Mouse (Mus musculus) T-cell, adult 2 months (primary cell): ENCODE measurements around the gene Nrde2.
A peak's percentile ranks its signal among the peaks of the same experiment; 100 is the strongest.

Source experiments
- DNase-seq: peaks from one replicate; pipeline ENCODE4 v3.0.0; 2022; ENCODE audit warnings: low spot score

Nrde2 gene

DNA sequence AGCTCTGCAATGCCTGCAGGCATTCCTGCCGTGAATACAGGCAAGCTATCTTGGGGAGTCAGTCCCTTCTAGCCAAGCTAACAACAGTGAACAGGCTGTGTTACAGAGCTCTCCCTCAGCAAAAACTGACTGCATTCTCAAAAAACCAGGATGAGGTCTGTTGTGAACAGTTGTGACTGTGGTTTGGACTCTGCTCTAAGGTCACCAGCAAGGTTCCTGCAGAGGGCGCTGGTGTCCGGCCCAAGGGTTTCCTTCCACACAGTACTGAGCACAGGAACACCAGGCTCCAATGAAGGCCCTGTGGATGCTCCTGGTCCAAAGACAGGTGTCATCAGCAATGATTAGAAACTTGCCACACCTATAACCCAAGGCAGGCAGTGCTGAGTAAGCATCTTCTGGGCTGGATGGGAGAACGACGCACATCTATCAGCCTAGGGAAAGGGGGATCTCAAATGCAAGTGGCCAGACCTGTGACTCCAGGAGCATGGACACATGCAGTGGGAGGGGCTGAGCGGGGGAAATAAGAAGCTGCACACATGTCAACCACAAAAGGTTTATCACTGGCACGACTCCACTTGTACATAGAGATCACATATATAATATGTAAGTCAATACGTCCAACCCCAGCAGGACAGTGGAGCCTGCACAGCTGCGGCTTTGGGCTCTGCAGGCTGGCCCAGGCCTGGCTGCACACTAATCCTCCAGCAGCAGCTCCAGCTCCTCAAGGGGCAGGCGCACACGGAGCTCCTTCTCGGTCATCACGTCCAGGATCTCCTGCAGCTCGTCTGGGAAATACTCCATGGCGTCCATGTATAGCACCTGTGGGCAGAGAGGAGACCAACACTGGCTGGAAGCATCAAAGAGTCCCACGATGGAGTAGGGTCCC lies 34.3 kb downstream of the Nrde2 start:
- no peak for DNase-seq

DNA sequence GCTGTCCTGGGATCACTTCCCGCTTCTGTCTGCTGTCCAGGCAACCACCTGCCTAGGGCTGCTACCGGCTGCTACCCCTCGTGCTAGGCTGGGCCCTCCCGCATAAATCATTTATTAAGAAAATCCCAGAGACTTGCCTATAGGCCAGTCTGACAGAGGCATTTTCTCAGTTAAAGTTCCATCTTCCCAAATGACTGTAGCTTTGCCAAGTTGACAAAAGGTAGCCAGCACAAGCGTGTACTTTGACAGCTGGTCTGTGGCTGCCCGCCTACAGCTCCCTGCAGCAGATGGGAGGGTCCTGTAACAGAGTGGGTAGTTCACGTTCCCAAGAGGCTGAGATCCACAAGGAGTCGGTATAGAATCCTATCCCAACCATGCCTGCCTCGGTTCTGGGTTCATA lies 36.0 kb downstream of the Nrde2 start:
- DNase-seq, result no peak

DNA sequence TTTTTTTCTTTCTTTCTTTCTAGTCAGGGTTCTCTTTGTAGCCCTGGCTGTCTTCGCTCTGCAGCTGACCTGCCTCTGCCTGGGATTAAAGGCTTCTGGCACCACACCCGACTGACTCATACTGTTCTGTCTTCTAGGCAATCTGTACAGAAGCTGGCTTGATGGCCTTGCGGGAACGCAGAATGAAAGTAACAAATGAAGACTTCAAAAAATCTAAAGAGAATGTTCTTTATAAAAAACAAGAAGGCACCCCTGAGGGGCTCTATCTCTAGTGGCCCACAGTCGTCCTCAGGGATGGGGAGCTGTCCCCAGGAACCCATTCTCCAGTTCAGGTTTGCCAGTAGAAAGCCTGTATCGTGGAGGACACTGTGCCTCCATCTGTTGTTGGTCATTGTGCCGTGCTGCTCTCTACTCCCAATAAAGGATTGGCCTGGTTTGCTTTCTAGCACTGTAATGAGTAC lies 36.5 kb downstream of the Nrde2 start:
- DNase-seq, result no peak

DNA sequence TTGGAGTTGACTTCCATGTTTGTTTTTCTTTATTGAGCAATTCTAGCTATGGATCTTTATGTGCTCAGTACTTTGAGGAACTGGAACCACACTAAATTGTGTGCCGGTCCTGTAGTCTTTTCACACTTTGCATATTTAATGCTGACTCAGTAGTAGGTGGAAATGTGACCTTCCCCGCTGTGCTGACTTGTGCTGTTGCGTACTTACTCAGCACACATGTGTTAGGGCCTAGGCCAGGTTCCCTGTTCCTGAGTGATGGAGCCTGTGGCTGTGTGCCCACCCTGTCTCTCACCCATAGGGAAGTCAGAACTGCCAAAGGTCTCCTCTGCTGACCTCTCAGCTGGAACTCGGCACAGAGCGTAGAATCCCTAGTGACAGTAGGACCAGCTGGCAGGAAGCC lies 43.5 kb downstream of the Nrde2 start:
- DNase-seq, result no peak

DNA sequence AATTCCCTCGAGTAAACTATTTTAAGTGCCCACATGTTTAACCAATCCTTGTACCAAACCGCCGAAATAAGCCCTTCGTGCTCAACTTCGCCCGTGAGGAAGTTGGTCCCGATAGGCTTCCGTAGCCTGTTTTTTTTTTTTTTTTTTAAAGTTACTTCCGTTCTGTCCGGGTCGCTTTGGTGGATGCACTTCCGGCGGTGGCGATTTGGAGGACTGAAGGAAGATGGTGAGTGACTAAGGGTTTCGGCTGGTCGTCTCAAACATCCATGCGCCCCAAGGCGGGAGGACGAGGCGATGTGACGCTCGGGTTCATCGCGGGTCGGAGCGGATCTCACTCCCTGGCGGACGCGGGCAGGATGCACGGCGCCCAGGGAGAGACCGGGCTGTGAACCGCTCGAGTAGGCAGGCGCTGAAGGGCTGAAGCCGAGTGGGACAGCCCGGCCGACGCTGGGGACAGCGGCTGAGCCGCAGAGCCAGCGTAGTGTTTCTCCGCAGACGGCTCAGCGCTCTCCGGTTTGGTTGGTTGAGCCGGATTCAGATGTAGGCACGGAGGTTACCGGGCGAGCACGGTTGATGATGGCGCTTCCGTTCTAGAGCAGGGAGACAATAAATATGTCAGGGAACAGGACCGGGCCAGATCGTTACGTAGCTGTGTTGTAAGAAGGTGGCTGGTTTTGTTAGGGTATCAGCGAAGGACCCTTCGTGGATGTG lies 49.3 kb downstream of the Nrde2 start, which contains the start of gene Psmc1:
Gene Psmc1 (plus strand): TSS at position 169 of the 711 bp plus-strand sequence.
- peak; percentile 81 for DNase-seq

DNA sequence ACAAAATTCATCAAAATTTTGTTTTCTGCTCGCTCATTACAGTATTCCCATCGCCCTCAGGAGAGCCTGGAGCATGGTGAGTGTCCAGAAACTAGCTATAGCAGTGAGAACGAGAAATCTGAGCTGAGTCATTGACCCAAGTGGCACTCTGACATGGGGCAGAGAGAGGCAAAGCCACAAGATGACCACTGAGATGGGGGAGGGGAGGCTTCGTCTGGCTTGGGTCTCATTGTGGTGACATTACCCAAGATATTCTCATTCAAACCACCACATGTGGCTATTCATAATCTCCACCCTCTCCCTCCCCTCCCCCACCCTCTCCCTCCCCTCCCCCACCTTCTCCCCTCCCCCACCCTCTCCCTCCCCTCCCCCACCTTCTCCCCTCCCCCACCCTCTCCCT lies 52.0 kb downstream of the Nrde2 start:
- DNase-seq, result no peak

DNA sequence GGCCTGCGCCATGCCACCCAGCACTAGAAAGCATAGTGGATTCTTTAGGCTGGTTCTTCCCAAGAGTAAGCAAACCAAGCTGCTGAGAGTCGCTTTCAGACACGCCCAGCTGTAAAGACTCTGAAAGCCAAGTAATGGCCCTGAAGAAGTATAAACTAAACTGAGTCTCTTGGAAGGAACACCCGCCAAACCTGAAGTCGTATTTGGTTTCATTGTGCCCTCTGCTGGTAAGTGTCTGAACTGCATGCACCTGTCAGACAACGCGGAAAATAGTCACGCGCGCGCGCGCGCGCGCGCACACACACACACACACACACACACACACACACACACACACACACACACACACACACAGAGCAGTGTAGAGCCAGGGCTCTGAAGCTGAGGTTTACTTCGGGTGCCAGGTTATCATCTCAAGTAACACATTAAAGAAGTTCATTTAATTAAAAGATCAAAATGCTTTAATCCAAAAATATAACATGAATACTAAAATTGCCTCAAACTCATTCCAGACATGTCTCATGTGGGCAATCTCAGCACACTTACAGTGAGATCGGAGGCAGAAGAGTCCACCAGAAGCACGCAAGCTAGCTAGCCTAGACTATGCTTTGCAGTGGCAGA lies 53.1 kb downstream of the Nrde2 start:
- peak; percentile 73 for DNase-seq

DNA sequence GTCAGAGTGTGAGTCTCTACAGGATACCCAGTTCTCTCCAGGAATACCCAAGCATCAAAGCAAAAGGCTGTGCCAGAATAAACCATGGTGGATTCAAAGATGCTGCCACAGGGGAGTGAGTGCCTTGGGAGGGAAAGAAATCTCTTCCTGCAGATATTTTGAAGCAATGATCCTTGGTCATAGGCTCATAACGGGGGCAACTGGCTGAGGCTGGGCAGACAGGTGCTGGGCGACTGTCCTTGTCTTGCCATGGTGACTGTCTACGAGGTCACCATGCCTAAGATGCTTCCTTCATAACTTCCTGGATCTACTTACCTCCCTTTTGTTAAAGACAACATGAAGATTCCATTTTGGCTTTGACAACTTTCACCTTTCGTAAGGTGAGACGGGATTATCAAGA lies 54.9 kb downstream of the Nrde2 start:
- no peak for DNase-seq

DNA sequence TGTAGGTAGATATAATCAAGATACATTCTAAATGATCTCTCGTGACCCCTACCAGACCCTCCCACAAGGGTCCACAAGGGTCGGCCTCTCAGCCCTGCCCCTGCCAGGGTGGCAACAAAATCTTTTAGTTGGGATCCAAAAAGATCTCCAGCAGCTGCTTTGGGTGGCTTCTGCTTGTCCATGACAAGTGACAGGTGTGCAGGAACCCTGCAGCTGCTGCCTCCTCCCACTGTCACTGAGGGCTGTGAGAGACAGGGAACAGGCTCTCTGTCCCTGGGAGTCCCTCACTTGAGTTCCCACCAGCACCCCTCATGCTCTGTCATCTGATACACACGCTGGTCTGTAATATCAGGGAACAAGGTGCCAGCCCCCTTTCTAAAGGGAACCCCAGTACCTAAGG lies 57.8 kb downstream of the Nrde2 start:
- no peak for DNase-seq

DNA sequence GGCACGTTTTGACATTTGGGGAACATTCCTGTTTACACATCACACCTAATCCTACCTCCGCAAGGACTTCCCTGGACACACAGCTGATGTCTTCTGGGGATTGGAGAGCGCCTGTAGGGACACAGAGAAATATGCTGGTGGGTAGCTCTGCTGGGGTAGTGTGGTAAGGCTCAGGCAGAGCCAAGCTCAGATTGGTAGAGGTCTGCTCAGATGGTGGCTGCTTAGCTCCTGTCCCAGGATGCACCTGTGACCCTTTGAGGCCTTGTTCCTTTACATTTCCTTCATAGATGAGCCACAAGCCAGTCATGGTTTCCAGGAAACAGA lies 58.8 kb downstream of the Nrde2 start:
- no peak for DNase-seq

DNA sequence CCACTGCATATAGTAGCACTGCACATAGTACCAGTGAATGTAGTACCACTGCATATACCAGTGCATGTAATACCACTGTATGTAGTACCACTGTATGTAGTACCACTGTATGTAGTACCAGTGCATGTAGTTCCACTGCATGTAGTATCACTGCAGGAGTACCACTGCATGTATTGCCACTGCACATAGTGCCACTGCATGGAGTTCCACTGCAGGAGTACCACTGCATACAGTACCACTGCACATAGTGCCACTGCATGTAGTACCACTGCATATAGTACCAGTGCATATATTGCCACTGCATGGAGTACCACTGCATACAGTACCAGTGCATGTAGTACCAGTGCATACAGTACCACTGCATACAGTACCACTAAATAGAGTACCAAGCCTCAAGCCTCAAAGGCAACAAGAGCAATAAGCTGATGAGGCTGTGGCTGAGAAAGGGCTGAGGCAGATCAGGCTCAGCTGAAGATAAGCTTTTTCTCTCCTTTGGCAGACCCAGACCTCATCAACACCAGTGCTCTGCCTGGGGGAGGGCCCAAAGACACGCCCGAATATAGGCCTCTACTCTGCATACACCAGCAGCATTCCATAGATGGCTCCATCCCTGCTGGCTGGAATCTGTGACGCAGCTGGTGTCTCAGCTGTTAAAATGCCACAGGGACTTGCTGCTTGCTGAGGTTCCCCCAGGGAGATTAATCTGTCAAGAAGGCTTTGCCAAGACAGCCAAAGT lies 59.3 kb downstream of the Nrde2 start:
- DNase-seq, result no peak

DNA sequence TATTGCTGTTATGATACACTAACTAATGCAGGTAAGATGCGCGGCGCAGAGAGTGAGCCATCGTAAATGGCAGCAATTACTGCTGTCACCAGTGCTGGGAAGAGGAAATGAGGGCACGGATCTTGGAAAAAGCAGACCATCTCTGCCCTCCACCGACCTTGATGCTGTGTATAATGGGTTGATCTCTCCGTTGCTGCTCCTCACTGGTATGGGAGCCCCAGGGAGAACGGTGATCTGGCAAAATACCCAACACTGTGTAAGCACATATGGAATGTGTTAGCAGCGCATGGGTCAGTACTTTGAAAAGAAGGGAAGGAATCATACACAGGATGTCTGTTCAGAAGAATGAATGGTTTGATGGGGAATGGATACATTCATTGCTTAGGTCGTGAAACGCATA lies 66.4 kb downstream of the Nrde2 start:
- no peak for DNase-seq

DNA sequence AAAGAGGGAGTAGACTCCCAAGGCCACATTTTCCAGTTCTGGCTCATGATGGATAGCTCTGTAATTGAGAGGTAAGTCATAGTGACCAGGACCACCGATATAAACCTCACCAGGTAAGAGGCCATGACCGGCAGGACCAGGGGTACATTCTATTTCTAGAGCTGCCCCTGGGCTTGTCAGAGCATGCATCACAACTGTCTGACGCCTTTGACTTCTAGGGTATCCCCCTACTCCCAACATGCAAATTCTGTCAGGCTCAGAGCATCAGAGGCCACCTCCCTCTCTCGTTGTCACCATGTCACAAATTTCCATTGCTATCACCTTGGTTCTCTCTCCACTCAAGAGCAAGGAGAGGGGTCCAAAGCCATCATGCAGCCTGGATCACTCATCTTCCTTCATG lies 68.7 kb downstream of the Nrde2 start:
- DNase-seq, result no peak

DNA sequence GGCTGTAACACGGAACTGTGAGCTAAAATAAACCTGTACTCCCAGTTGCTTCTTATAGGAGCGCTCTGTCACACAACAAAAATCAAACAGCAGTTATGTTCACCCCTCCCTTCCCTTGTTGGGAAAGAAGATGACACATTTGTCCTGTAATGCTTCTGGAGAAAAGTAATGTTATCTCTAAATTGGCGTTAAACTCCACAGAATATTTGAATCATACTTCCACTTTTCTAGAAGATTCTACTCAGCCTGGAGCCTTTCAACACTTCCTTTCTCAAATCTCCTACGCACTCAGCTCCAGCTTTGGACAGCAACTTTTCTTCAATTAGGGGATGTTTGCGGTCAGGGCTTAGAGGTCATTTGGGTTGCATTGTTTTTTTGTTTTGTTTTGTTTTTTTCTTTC lies 70.2 kb downstream of the Nrde2 start:
- DNase-seq, result no peak

DNA sequence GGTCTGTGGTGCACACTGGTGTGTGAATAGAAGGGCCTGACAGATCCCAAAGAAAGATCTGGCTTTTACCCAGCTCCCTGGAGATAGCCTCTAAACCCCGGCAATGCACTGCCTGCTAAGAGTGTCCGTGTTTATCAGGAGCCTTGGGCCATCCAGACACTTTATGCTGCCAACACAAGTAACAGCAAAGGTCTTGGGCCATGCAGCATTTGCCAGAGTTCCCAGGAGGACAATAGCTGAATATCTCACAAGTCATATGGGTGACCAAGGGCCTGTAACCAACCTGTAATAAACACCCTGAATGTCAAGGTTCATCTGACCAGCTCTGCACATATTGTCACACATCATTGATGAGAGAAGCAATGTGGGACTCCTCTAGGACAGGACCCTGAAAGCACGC lies 71.4 kb downstream of the Nrde2 start:
- DNase-seq, result no peak

DNA sequence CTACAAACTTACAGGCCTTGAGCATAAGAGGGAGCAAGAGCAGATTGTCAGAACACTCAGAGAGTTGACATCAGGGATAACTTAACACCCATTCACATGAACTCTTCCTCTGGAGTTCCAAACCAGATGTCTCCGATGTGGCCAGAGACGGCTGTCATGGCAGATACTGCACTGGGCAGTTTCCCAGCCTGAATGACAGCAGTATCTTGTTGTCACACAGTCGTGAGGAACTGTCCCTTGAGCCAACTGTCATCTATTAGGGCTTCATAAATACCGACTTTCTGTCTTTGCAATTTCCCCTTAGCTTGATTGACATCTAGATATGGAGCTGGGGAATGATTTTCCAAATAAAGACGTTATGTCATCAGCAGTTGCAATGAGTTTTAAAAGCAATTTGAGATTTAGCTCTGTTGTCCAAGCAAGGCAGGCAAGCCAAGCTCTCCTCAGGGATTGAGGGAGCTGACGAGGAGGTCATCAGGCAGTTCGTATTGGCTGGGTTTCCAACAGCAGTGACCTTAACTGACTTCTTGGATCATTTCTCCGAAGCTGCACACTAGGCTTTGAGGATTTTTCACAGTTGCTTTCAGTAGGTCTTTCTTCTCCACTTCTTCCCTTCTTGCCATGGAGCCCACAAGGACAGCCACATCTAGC lies 79.7 kb downstream of the Nrde2 start:
- DNase-seq, result no peak

DNA sequence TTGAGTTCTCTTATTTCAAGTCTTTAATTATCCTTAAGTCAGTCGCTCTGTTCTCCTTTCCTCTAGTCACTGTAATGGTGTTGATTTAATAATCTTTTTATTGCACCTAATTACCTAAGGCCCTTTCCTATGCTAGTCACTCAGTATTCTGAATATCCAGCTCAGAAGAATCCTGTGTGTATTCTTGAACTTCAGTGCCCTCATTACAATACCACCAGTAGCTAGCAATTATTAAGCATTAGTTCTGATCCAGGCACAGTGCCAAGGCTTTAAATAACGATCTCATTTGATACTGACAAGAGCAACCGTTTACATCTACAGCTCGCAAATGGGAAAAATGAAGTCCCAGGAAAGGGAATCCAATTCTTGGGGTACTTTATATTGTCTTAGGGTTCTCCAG lies 83.7 kb downstream of the Nrde2 start:
- no peak for DNase-seq
